Mouse (Mus musculus) cortical plate, adult 2 months (tissue): ENCODE measurements around the gene H2afv.

Experiments used
- CTCF ChIP-seq: fragments of 200-500 bp; IDR thresholded peaks from 2 replicates; pipeline ENCODE4 v1.5.1; 2011; ENCODE audit warnings: mild to moderate bottlenecking, control low read depth, low read length; ENCODE audit not compliant: insufficient read depth; ENCODE audit errors: extremely low read depth
- POLR2A ChIP-seq: fragments of 200-500 bp; IDR thresholded peaks from 2 replicates; pipeline ENCODE4 v1.6.1; 2011; ENCODE audit warnings: mild to moderate bottlenecking, low read length, control low read depth; ENCODE audit not compliant: insufficient read depth; ENCODE audit errors: extremely low read depth

DNA sequence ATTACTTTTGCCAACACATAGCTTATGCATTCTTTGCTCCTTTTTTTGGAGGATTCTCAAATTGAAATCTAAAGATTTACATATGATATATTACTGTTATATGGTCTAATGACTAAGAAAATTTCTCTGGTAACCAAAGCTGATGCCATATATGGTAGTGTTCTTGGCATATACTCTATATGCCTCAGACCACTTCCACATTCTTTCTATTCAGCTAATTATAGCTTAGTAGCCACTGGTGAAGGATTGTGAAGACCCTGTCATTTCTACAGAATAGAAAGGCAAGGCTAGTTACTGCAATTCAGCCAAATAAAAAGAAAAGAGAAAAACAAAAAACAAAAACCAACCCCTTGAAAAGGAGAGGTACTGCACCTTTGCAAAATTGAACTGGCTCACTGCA is 27.8 kb upstream of the H2afv start:
- TF ChIP-seq CTCF, result no peak
- TF ChIP-seq POLR2A, result no peak
